Mouse (Mus musculus) T-helper 1 cell (primary cell): ENCODE measurements around the gene Rabif.
"Not testable (repeated sequence)": the region's sequence is repeated elsewhere in the genome, so short reads cannot be mapped to it uniquely, and the experiment has no call there.

Source experiments
- in situ Hi-C: fragments of 300-600 bp; cut with MboI, MseI; formaldehyde crosslinking; loops from one replicate; pipeline ENCODE4 v1.15.1; 2025; ENCODE audit warnings: high pct_unique_total_duplicates

Rabif gene

DNA sequence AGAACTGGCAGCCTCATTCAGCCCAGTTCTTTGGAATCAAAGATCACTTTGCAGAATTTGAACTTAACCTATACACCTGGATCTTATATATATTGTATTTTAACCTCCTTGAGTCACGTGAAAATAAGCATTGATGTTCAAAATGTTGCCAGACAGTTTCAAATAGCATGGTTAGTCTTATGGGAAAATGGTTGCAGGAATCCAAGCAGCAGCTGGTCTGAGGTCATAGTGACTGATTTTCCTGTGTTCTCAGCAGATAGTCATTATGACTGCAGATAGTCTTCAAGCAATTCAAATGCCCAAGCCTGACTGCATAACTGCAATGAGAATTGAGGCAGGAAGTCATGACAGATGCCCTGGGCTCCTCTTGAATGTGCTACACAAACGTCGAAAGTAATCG, 17.7 kb downstream of the Rabif start:
- in situ Hi-C loops = no loop called here

DNA sequence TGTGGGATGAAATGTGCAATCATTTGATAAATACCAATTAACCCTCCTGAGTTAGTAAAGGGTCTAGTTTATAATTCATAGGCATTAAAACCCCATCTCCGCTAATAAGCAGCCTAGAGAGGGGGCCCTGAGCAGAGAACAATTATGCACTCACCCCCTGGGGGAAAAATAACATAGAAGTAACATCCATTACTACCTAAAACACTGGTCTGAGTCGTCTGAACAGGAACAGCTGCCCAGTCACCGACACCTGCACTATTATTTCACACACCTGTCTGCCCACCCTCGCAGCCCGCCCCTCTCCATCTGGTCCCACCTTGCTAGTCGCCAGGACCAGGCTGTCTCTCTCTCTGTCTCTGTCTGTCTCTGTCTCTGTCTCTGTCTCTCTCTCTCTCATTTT, 18.1 kb downstream of the Rabif start:
- in situ Hi-C loops = no loop called here

DNA sequence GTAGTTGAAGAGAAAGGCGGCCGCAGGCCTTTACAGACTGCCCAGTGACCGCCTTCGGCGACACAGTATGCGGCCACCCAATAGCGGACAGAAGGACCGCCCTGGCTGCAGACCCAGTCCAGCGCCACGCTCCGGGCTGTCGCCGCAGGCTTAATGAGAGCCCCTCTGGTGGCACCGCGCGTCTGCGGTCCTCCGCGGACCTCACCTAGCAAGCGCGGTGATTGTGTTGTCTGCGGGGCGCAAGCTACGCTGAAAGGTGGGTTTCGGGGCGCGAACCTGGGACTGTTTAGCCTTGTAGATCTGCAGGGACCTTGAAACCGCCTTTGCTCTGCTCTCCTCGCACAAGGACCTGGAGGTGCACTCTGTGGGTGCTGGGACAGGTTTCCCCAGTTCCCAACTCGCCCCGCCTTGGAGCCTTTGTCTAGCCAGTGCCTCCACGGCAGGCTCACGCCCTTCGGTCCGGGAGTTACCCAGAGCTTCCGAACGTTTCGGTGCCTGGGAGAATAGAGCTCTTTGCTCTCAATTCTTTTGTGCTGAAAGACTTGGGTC, 18.9 kb downstream of the Rabif start:
- in situ Hi-C loops = no loop called here

DNA sequence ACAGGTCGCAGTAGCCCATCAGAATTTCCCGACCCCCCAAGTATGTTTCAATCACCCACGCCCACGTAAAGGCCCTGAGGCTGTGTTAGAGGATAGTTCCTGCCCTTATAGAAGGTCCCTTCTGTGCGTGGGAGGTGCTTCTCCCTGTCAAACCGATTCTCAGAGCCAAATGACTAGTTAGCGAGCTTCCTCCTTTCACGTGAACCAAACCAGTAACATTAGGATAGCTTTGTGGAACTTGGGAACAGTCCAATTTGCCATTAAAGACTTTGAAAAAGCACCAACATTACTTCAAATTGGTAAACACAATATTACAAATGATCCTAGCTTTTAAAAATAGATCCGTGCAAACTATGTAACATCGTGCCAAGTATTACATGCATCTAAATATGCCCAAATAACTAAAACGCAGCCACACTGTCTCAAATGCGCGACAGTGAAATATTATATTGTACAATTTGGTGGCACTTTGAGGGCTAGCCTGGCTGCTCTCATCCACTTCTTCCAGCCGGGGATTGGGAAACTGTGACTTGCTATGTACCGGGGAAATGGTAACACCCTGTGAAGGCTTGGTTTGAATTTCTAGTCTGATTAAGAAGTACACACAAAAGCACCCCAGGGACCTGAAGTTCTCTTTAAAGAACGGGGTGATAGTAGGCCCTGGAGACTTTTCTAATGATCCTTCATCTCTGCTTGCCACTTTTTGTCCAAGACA, 19.6 kb downstream of the Rabif start:
- in situ Hi-C loops = no loop called here

DNA sequence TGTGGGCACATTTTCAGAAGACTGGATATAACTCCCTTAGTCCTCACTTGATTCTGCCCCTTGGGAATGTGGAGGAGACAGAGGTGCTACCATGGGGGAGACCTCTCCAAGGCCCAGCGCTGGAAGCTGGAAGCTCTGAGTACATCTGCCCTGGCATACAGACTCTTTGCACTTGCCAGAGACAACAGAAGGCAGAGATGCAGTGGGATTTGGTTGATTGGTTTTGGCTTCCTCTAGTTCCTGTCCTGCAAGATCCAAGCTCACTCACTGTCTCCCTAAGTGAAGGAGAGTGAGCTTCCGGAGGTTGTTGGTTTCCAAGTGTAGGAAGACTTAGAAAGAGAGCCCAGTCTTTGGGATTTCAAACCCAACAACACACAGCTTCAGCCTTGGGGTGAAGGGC, 21.4 kb downstream of the Rabif start:
- in situ Hi-C loops = no loop called here

DNA sequence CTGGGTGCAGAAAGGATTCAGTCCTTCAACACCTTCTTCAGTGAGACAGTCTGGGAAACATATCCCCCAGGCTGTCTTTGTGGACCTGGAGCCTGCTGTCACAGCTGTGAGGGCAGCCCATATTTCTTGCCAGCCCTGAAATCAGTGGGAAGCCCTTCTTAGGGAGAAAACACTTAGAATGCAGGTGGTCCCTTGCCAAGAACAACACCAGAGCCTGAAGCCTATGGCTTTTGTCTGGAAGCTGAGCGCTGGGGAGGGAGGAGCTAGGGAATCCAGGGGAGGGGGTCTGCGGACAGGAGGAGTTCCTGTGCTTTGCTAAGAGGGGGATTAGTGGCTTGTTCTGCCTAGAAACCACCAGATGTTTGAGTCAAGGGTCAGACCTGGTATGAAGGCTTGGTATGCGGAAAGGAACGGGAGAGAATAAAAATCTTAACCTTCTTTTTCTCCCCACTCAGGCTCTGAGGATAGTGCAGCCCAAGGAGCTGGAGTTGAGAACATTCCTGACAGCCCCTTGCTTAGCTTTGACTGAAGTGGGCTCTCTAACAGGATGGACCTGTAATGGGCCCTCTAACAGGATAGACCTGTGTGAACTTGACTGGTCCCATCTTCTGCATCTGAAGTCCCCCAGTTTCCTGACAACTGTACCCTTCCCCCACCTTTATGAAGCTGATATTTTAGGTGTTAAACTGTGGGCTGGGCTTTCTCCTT, 22.2 kb downstream of the Rabif start:
- in situ Hi-C loops = no loop called here

DNA sequence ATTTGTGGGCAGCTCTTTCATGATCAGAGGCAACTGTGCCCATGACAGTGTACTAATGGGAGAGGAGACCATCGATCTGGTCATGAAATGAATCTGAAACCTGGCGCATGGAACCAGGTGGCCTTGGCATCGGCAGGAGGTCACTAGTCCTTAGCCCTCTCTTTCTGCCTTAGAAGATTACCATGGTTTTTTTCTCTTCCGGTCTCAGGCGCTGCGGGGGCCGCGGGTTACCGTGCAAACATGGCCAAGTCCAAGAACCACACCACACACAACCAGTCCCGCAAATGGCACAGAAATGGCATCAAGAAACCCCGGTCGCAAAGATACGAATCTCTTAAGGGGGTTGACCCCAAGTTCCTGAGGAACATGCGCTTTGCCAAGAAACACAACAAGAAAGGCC, 23.4 kb downstream of the Rabif start:
- in situ Hi-C loops = not testable (repeated sequence)

DNA sequence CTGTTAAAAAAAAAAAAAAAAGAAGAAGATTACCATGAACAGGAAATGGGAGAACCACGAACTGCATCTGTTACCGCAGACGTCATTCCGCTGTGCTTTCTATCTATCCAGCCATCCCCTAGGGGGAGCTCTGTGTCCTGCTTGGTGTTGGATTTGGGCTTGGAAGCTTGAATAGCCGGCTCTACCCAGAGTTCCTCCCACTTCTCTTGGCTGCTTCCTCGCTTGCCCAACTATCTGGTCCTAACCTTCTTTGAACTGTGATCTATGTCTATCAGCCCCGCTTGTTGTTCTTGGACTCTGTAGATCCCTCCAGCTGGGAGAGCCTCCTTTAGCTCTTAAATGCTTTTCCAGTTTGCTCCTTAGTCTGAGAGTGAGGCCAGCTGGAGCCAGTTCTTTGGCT, 24.2 kb downstream of the Rabif start:
- in situ Hi-C loops = no loop called here

DNA sequence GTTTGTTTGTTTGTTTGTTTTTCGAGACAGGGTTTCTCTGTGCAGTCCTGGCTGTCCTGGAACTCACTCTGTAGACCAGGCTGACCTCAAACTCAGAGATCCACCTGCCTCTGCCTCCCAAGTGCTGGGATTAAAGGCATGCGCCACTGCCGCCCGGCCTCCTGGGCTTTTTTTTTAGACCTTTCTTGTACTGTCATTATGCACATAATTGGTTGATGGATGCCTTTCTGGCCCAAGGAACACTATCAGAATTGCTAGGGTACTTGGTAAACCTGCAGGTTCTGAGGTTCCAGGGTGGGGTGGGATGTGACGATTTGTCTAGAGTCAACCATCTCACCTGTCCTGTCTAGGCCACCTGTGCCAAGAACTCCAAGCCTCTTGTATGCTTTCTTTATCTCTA, 24.8 kb downstream of the Rabif start:
- in situ Hi-C loops = not testable (repeated sequence)

DNA sequence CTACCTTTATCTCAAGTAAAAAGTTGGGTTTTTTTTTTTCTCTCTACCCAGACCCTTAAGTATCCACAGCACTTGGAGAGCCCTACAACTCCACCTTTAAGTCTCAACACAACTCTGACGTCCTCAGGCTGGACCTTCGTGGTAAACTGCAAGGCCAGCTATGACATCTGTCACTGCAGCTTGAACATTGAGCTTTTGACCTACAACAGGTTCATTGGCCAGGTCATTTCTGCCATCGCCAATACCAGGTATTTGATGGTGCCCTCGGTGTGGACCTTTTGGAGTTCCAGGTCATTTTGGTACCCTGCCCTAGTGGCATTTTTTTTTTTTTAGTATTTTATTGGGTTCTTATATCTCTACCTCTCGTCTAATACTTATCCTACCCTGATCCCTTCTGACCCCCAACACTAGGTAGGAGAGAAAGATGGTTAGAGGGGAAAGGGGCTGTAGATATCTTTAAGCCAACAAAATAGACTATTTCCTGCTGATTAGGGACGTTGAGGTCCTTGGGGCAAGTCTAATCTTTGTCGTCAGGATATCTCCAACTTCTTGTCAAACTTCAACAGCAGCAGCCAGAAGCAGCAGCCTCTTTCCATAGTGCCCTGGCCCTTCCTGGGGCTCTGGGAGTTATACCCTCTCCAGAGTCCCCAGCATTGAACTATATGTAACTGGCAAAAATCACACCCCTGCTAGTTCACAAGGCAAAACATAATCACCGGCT, 25.7 kb downstream of the Rabif start:
- in situ Hi-C loops = loop anchor here (10.0 kb wide), 1 partner anchor 75 kb away; no protein-coding TSS in a partner anchor

DNA sequence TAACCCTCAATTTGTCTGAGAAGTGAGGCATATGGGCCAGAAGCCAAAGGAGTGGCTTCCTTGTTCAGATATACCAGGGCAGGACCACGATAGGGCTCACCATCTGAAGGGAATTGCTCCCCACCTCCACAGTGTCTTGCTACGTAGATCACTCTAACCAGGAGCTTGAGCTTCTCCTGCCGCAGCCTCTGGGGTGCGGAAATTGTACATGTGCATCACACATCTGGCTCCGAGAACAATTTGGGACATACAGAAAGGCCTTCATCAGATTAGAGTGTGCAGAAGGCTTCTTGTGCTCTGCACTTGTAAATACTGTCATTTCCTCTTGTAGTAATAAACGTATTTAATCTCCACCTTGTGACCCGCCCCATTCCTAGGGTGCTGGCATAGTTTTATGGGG, 26.7 kb downstream of the Rabif start:
- in situ Hi-C loops = loop anchor here (10.0 kb wide), 1 partner anchor 74 kb away; no protein-coding TSS in a partner anchor

DNA sequence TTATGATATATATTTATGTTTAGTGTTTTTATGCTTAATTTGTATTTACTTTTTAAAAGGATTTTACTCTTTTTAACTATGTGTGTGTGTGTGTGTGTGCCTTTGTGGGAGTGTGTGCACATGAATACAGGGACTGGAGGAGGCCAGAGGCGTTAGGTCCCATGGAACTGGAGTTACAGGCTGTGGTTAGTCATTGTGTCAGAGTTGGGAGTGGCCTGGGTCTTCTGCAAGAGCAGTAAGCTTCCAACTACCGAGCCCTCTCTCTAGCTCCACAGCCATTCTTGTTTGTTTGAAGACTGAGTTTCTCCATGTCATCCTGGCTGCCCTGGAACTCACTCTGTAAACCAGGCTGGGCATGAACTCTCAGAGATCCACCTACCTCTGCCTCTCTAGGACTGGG, 27.9 kb downstream of the Rabif start:
- in situ Hi-C loops = loop anchor here (10.0 kb wide), 1 partner anchor 72 kb away; no protein-coding TSS in a partner anchor

DNA sequence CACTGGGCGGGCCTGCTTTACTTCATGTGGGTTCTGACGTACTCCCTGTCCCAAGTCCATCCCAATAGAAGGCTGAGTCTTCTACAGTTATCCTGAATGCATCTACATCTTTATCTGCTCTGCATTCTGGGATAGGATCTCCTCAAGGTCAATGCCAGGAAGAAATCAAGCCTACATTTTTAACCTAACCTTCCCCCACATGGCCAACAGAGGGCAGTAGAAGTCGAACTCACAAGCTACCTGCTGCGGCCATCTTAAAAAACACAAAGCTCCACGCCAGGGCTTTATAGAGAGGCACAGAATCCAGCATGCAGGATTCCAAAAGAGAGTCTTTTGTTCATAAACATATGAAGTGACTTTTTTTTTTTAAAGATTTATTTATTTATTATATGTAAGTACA, 30.0 kb downstream of the Rabif start:
- in situ Hi-C loops = loop anchor here (10.0 kb wide), 1 partner anchor 70 kb away; no protein-coding TSS in a partner anchor

DNA sequence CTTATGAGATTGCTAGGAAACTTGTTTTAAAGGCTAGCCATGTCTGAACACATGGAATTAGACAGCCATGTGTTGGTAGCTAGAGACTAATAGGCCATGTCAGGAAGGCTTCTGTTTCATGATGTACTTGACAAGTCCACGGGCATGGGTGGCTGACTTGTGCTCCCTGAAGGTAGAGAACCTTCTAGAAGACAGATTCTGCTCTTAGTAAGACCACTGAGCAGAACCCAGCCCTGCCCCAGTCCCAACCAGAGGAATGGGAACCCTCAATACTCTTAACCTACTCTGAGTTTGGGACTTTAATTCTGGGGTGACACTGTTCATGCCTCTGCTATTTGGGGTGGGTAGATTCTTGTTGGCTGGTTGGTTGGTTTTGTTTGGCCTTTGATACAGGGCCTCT, 30.6 kb downstream of the Rabif start:
- in situ Hi-C loops = loop anchor here (10.0 kb wide), 1 partner anchor 70 kb away; no protein-coding TSS in a partner anchor

DNA sequence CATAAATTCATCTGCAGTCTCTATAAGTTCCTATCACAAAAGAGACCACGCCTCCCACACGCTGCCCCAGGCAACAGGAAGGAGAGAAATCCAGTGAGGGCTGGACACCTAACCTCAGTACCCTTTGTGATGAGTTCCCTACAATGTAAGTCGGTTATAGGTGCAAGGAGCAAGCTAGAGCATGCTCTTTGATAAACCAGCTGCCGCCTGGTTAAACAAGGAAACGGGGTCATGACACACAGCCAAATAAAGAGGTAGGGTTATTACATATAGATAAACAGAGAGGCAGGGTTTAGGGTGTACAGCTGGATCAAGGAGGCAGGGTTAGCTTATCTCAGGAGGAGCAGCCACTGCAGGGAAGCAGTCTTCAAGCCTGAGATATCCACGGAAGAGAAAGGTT, 32.3 kb downstream of the Rabif start:
- in situ Hi-C loops = loop anchor here (10.0 kb wide), 1 partner anchor 68 kb away; no protein-coding TSS in a partner anchor

DNA sequence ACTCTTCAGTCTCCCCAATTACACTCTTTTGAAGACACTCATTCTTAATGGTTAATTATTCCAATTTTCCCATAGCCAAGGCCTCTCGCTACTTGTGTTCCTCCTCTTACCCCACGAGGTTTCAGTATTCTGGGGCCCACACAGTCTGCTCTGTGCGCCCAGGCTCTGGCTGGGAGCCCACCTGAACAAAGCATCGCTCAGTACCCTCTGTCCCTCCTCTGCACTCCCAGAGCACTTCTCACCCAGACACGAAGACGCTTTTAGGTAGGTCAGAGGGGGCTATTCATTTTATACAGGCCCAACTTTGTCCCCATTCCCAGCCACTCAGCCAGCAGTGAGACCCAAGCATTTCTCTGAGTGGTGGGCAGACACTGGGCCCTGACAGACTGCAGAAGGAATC, 36.2 kb downstream of the Rabif start:
- in situ Hi-C loops = no loop called here

DNA sequence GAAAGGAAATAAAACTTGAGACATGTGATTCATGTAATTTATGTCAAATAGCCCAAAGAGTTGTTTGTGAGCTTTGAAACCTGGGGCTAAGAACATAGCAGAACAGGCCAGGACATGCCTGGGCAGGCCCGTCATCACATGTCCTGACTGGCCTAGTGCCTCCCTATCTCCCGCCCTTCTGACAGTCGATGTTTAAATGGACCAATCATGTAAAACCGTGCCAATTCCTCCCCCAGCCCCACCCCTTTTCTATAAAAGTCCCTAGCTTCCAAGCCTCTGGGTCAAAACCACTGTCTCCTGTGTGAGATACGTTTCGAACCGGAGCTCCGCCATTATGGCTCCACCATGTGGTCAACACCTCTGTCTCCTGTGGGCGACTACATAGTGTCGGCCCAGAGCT, 39.3 kb downstream of the Rabif start:
- in situ Hi-C loops = not testable (repeated sequence)

DNA sequence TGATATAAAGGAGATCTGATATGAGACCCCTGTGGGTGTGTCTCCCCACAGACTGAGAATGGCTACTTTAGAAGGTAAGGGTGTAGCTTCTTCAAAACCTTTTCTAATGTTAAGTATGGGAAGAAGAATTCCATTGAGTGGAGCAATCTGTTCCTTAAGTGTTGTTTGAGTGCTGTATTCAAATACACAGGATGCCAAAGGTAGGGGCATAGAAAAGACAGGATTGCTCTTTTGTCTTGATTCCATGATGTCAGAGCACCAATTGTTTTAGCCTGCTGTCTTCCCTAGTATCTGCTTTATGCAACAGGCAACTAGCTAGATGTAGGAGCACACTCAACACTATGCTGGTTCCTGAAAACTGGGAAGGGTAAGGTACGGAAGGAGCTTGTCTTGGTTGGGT, 40.6 kb downstream of the Rabif start:
- in situ Hi-C loops = no loop called here

DNA sequence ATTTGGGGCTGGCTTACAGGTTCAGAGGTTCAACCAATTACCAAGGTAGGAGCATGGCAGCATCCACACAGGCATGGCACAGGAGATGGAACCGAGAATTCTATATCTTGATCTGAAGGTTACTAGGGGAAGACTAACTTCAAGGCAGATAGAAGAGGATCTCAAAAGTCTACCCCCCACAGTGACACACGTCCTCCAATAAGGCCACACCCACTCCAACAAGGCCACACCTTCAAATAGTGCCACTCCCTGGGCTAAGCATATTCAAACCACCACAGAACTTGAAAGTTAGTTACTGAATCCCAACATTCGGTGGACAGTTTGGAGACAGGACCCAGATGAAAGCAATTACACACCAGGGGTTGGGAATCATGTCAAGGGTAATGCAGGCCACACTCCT, 41.1 kb downstream of the Rabif start:
- in situ Hi-C loops = no loop called here

DNA sequence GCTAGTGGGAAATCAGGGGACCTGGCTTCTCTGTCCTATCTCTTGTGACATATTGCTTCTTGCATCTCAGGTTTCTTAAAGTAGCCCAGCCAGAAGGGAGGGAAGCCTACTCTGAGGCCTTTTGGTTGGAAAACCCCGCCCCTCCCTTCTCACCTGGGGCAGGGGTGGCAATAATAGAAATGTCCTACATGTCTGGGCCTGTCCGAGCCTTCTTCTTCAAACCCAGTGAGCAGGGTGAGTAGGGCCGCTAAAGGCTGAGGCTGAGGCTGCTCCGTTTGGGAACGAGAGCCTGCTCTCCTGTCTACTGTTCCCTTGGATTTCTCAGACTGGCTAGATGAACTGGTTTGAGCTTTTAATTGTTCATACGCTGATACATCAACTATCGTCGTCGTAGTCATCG, 46.2 kb downstream of the Rabif start:
- in situ Hi-C loops = no loop called here

DNA sequence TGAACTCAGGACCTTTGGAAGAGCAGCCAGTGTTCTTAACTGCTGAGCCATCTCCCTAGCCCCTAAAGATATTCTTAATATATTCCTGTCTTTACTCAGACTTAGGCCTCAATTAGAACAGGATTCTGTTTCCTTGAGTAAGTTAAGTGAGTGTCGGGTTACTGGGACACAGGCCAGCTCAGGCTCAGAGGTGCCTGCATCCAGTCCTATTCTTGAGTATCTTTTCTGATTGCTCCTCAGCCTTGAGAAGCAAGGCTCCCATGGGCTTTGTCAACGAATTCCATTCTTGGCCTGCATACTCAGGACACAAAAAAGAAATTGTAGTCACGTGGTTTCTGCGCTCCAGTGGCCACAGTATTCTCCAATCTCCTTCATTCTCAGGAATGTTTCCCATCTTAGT, 53.8 kb downstream of the Rabif start:
- in situ Hi-C loops = no loop called here

DNA sequence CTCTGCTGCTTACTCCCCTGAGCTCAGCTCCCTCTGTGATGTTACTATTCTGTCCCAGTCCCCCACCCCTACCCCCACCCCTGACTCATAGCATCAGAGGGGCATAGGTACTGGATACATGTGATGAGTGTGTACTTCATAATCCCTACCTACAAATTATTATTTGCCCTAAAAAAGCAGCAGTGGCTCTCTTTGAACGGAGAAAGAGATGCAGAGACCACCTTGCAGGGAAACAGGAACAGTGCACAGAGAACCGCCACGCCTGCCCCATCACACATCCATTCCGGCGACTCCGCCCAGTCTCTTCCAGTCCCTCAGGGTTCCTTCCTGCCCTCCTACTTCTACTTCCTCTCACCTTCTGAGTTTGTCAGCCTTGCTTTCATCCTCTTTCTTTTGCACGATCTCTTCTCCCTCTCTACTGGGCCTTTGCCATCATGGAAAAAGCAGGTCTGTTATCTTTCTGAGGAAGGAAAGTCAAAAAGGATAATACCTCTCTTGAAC, 55.2 kb downstream of the Rabif start, which contains the start of gene Mgat4e:
Gene Mgat4e, minus strand, starts transcription at position 51 of the 501 bp plus-strand sequence.
- in situ Hi-C loops = no loop called here
